Mouse (Mus musculus): Measurements from ENCODE around the gene Espn.

Gene Espn

GRCm38 (mm10) chr4:152178344-152178864 is 26.2 kb upstream of the Espn start:
- in situ Hi-C loops (cut with MseI, MboI): loop anchor here in 1 of 2 experiments (5.0 to 10.0 kb wide), 2 partner anchors 34 to 106 kb away; no protein-coding TSS in a partner anchor

- in situ Hi-C loops (cut with MseI, MboI): loop anchor here in 1 of 2 experiments (5.0 to 10.0 kb wide), 2 partner anchors 35 to 107 kb away; no protein-coding TSS in a partner anchor
These were observed 25.6 kb upstream of the Espn start, which contains the start of gene Acot7 for GRCm38 (mm10) chr4:152177537-152178343. Gene Acot7, plus strand, starts transcription at chr4:152178134.

- in situ Hi-C loops (cut with MseI, MboI): loop anchor here in 1 of 2 experiments (5.0 to 10.0 kb wide), 2 partner anchors 35 to 108 kb away; no protein-coding TSS in a partner anchor
These were observed 25.0 kb upstream of the Espn start for GRCm38 (mm10) chr4:152177174-152177536.

- in situ Hi-C loops (cut with MseI, MboI): loop anchor here in 1 of 2 experiments (5.0 to 10.0 kb wide), 2 partner anchors 36 to 108 kb away; no protein-coding TSS in a partner anchor
These were observed 24.5 kb upstream of the Espn start for GRCm38 (mm10) chr4:152176638-152177037.

GRCm38 (mm10) chr4:152173956-152174355 is 21.8 kb upstream of the Espn start:
- in situ Hi-C loops (cut with MseI, MboI): loop anchor here (5.0 to 25.0 kb wide), 4 partner anchors 38 to 1813 kb away; partner anchors contain the start of genes Cep104 (in 1 of the 2), Dffb (in 1 of the 2) and Hes3 (in 1 of the 2)

GRCm38 (mm10) chr4:152173041-152173440 is 20.9 kb upstream of the Espn start:
- in situ Hi-C loops (cut with MseI, MboI): loop anchor here (5.0 to 25.0 kb wide), 4 partner anchors 39 to 1814 kb away; partner anchors contain the start of genes Cep104 (in 1 of the 2), Dffb (in 1 of the 2) and Hes3 (in 1 of the 2)

GRCm38 (mm10) chr4:152171543-152171942 is 19.4 kb upstream of the Espn start:
- in situ Hi-C loops (cut with MseI, MboI): loop anchor here (5.0 to 25.0 kb wide), 4 partner anchors 41 to 1816 kb away; partner anchors contain the start of genes Cep104 (in 1 of the 2), Dffb (in 1 of the 2) and Hes3 (in 1 of the 2)

- in situ Hi-C loops (cut with MseI, MboI): loop anchor here (5.0 to 25.0 kb wide), 4 partner anchors 42 to 1817 kb away; partner anchors contain the start of genes Cep104 (in 1 of the 2), Dffb (in 1 of the 2) and Hes3 (in 1 of the 2)
These were observed 18.1 kb upstream of the Espn start for GRCm38 (mm10) chr4:152170286-152170685.

- in situ Hi-C loops (cut with MseI, MboI): loop anchor here in 1 of 2 experiments (25.0 kb wide), 1 partner anchor 1818 kb away; the partner anchor contains the start of genes Cep104 and Dffb
These were observed 16.9 kb upstream of the Espn start for GRCm38 (mm10) chr4:152169103-152169502.

- in situ Hi-C loops (cut with MseI, MboI): loop anchor here in 1 of 2 experiments (25.0 kb wide), 1 partner anchor 1819 kb away; the partner anchor contains the start of genes Cep104 and Dffb
These were observed 15.9 kb upstream of the Espn start for GRCm38 (mm10) chr4:152168052-152168451.

GRCm38 (mm10) chr4:152165036-152165931 is 13.1 kb upstream of the Espn start:
- in situ Hi-C loops (cut with MseI, MboI): loop anchor here in 1 of 2 experiments (25.0 kb wide), 1 partner anchor 1822 kb away; the partner anchor contains the start of genes Cep104 and Dffb

- in situ Hi-C loops (cut with MseI, MboI): loop anchor here in 1 of 2 experiments (25.0 kb wide), 1 partner anchor 1825 kb away; the partner anchor contains the start of genes Cep104 and Dffb
These were observed 10.6 kb upstream of the Espn start for GRCm38 (mm10) chr4:152162748-152163147.

GRCm38 (mm10) chr4:152161601-152162000 is 9.4 kb upstream of the Espn start:
- in situ Hi-C loops (cut with MseI, MboI): loop anchor here in 1 of 2 experiments (25.0 kb wide), 1 partner anchor 1826 kb away; the partner anchor contains the start of genes Cep104 and Dffb

- in situ Hi-C loops (cut with MseI, MboI): loop anchor here in 1 of 2 experiments (25.0 kb wide), 1 partner anchor 1827 kb away; the partner anchor contains the start of genes Cep104 and Dffb
These were observed 8.6 kb upstream of the Espn start for GRCm38 (mm10) chr4:152160748-152161147.

GRCm38 (mm10) chr4:152159285-152159678 is 7.1 kb upstream of the Espn start:
- in situ Hi-C loops (cut with MseI, MboI): loop anchor here in 1 of 2 experiments (25.0 kb wide), 1 partner anchor 1828 kb away; the partner anchor contains the start of genes Cep104 and Dffb

- in situ Hi-C loops (cut with MseI, MboI): loop anchor here in 1 of 2 experiments (25.0 kb wide), 1 partner anchor 1829 kb away; the partner anchor contains the start of genes Cep104 and Dffb
These were observed 6.6 kb upstream of the Espn start, which contains the start of gene Hes2 for GRCm38 (mm10) chr4:152158585-152159284. Gene Hes2, plus strand, starts transcription at chr4:152158867.

- in situ Hi-C loops (cut with MseI, MboI): loop anchor here in 1 of 2 experiments (25.0 kb wide), 1 partner anchor 1829 kb away; the partner anchor contains the start of genes Cep104 and Dffb
These were observed 5.8 kb upstream of the Espn start for GRCm38 (mm10) chr4:152157779-152158584.

GRCm38 (mm10) chr4:152155019-152155418 is 2.8 kb upstream of the Espn start:
- in situ Hi-C loops (cut with MseI, MboI): loop anchor here in 1 of 2 experiments (25.0 kb wide), 1 partner anchor 1832 kb away; the partner anchor contains the start of genes Cep104 and Dffb
